Mouse (Mus musculus): Measurements from ENCODE around the gene Nfe2l2. TPM values are rescaled to one million over a fixed set of nuclear protein-coding genes. Genes with fewer than 3 reads are reported as not detected.

The Nfe2l2 gene
- total and polyA plus RNA-seq, 2 experiments from 2014 or later, result 47.1 to 50.1 TPM

DNA sequence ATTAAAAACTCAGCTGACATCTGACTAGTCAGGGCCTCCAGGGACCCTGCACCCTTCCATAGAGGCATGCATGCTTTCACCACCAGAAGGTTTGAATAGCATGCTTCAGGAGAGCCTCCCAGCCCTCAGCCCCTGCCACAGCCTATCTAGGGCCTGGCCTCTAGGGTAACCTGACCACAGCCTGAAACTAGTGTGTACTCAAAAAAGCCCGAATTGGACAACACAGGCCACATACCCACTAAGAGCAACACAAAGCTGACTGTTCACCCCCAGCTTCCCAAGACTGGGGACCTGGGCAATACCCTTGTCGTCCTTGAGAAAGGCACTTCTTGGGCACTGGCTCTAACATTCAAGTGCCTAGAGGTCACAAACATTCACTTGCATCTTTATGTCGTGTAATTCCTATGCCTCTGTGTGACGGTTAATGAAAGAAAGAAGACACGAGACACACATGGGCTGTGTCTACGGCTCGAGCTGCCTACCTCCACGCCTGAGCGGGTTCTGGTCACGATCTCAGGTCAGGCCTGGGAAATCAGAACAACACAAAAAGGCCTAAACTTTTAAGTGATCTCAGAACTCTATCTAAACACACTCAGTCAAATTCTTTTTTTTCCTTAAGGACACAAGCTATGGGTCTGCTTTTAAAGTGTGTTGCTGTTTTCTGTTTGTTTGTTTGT is 14.8 kb downstream of the Nfe2l2 start:
- ATAC-seq (ENCODE audit: insufficient read depth, low read depth) (peak; percentile 42; the same call in 1 of the 2 replicates), DNase-seq (ENCODE audit: low spot score) (no peak)
- H3K9me3 ChIP-seq (replicated peaks; ENCODE audit: control insufficient read depth, low read length), result no peaks in the 10 kb centered on the region
- H3K4me2 ChIP-seq (ENCODE audit: low read depth, low read length), result no peak overlapping the region
- H3K9ac ChIP-seq (replicated peaks; ENCODE audit: low read depth, low read length), result no peak overlapping the region
- H3K4me1 ChIP-seq (ENCODE audit: control insufficient read depth, insufficient read depth), result peaks cover 78% of the 10 kb centered on the region
- no peaks in the 10 kb centered on the region for H3K36me3 ChIP-seq (replicated peaks; ENCODE audit: control insufficient read depth, insufficient read depth, low read length)
- H3K4me3 ChIP-seq (ENCODE audit: low read depth, low read length), result no peak overlapping the region
- H3K27ac ChIP-seq (ENCODE audit: low read depth), result peak overlapping the region; percentile 46
- TF ChIP-seq EP300 (IDR thresholded peaks at IDR 0.05; ENCODE audit: low read depth) (no peak), CTCF (IDR thresholded peaks at IDR 0.05; ENCODE audit: low read depth) (no peak)
- 71% methylated on average over 10 of the region's 10 CpGs for WGBS
- H3K27me3 ChIP-seq (ENCODE audit: control insufficient read depth, insufficient read depth, low read length), result no peaks in the 10 kb centered on the region

DNA sequence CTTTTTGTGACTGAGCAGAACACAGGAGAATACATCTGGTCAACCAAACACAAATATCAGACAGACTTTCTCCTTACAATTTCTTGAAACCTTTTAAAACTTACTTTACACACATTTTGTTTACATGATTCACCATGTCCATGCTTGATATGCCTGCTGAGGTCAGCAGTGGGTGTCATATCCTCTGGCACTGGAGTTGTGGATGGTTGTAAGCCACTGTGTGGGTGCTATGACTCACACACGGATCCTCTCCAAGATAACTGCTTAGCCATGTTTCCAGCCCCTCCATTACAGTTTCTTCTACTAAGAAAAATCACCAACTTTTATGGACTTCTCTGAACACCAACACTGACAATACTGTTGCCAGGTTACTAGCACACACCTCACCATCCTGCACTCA is 15.5 kb downstream of the Nfe2l2 start:
- ATAC-seq (ENCODE audit: insufficient read depth, low read depth) (no peak), DNase-seq (ENCODE audit: low spot score) (no peak)
- Histone ChIP-seq H3K27me3 (ENCODE audit: control insufficient read depth, insufficient read depth, low read length) (no peaks in the 10 kb centered on the region), H3K9ac (replicated peaks; ENCODE audit: low read depth, low read length) (no peak overlapping the region), H3K9me3 (replicated peaks; ENCODE audit: control insufficient read depth, low read length) (no peaks in the 10 kb centered on the region), H3K27ac (ENCODE audit: low read depth) (peak overlapping the region; percentile 46; the same call in 1 of the 2 replicates), H3K4me2 (ENCODE audit: low read depth, low read length) (no peak overlapping the region), H3K4me3 (ENCODE audit: low read depth, low read length) (no peak overlapping the region), H3K4me1 (ENCODE audit: control insufficient read depth, insufficient read depth) (peaks cover 71% of the 10 kb centered on the region), H3K36me3 (replicated peaks; ENCODE audit: control insufficient read depth, insufficient read depth, low read length) (no peaks in the 10 kb centered on the region)
- WGBS, result 69% methylated on average over 1 of the region's 1 CpGs
- no peak for TF ChIP-seq EP300 (IDR thresholded peaks at IDR 0.05; ENCODE audit: low read depth)
- no peak for TF ChIP-seq CTCF (IDR thresholded peaks at IDR 0.05; ENCODE audit: low read depth)

DNA sequence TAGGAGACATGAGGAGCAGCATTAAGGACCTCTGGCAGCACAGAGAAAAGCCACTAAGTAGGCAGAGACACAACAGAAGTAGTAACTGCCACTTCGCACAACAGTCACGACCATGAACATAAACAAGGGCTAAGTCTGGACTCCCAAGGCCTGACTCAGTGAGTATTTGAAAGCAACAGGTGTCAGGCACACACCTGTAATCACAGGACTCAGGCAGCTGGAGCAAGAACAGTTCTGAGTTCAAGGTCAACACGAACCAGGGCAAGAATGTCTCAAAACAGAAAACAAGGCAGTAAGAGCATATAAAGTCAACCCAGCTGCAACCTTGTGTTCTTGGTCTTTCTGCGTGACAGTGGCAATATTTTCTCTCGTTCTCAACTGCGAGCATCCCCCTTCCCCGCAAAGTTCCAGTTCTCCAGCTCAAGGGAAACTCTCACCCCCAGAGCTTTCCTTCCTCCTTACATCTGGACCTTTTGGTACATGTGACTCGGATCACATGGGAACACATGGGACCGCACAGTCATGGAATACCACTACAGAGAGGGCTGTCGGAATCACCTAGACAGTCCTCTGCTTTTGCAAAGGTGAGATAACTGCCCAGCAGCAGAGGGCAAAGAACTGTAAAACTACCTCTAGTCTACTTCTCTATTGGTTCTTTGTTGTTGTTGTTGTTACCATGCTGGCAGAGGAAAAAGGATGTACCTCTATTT is 17.2 kb downstream of the Nfe2l2 start:
- H3K36me3 ChIP-seq (replicated peaks; ENCODE audit: control insufficient read depth, insufficient read depth, low read length), result no peaks in the 10 kb centered on the region
- H3K4me2 ChIP-seq (ENCODE audit: low read depth, low read length), result no peak overlapping the region
- TF ChIP-seq CTCF (IDR thresholded peaks at IDR 0.05; ENCODE audit: low read depth), result no peak
- TF ChIP-seq EP300 (IDR thresholded peaks at IDR 0.05; ENCODE audit: low read depth), result no peak
- H3K4me1 ChIP-seq (ENCODE audit: control insufficient read depth, insufficient read depth), result peaks cover 68% of the 10 kb centered on the region
- ATAC-seq (ENCODE audit: insufficient read depth, low read depth) (no peak), DNase-seq (ENCODE audit: low spot score) (no peak)
- H3K9ac ChIP-seq (replicated peaks; ENCODE audit: low read depth, low read length), result no peak overlapping the region
- H3K9me3 ChIP-seq (replicated peaks; ENCODE audit: control insufficient read depth, low read length), result no peaks in the 10 kb centered on the region
- no peak overlapping the region for H3K4me3 ChIP-seq (ENCODE audit: low read depth, low read length)
- no peaks in the 10 kb centered on the region for H3K27me3 ChIP-seq (ENCODE audit: control insufficient read depth, insufficient read depth, low read length)
- H3K27ac ChIP-seq (ENCODE audit: low read depth), result peak overlapping the region; percentile 22; the same call in 1 of the 2 replicates
- WGBS, result 76% methylated on average over 10 of the region's 10 CpGs

DNA sequence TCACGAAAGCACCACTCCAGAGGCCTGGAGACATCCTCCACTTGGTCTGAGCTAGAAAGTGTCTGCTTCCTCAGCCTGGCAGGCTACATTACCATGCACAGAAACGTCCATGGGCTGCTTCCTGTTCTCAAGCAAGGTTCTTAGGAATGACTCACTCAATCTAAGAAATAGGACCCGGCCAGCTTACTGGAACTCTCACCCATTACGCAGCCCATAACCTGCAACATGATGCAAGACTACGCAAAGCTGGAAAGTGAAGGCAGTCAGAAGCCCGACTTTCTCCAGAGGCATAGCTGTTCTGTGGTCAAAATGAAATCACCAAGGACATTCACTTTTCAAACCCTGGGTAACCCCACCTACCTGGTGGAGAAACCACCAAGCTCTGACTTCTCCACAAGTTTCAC is 19.0 kb downstream of the Nfe2l2 start:
- Histone ChIP-seq H3K9ac (replicated peaks; ENCODE audit: low read depth, low read length) (no peak overlapping the region), H3K27ac (ENCODE audit: low read depth) (peak overlapping the region; percentile 49), H3K27me3 (ENCODE audit: control insufficient read depth, insufficient read depth, low read length) (no peaks in the 10 kb centered on the region), H3K4me2 (ENCODE audit: low read depth, low read length) (no peak overlapping the region), H3K36me3 (replicated peaks; ENCODE audit: control insufficient read depth, insufficient read depth, low read length) (no peaks in the 10 kb centered on the region), H3K9me3 (replicated peaks; ENCODE audit: control insufficient read depth, low read length) (no peaks in the 10 kb centered on the region), H3K4me1 (ENCODE audit: control insufficient read depth, insufficient read depth) (peaks cover 59% of the 10 kb centered on the region), H3K4me3 (ENCODE audit: low read depth, low read length) (no peak overlapping the region)
- DNase-seq (ENCODE audit: low spot score) (no peak), ATAC-seq (ENCODE audit: insufficient read depth, low read depth) (no peak)
- 52% methylated on average over 6 of the region's 6 CpGs for WGBS
- TF ChIP-seq EP300 (IDR thresholded peaks at IDR 0.05; ENCODE audit: low read depth), result no peak
- no peak for TF ChIP-seq CTCF (IDR thresholded peaks at IDR 0.05; ENCODE audit: low read depth)

DNA sequence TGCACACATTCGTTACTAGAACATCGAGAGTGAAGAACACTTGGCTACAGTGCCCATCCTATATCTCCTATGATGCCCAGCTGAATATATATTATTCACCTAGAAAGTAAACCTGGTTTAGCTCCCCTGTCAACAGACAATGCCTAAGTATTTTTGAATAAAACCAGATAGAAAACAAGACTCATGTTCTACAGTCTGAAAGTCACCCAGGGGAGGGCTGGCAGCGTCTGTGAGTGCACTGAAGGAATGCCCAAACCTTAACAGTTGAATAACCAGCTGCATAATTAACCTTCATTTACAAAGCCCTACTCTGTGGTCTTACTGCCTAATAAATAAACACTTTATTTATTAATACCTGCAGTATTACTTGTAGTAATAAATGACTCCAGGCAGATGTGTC is 19.9 kb downstream of the Nfe2l2 start:
- H3K4me3 ChIP-seq (ENCODE audit: low read depth, low read length), result no peak overlapping the region
- no peaks in the 10 kb centered on the region for H3K27me3 ChIP-seq (ENCODE audit: control insufficient read depth, insufficient read depth, low read length)
- no peak for ATAC-seq (ENCODE audit: insufficient read depth, low read depth)
- H3K4me2 ChIP-seq (ENCODE audit: low read depth, low read length), result no peak overlapping the region
- peaks cover 53% of the 10 kb centered on the region for H3K4me1 ChIP-seq (ENCODE audit: control insufficient read depth, insufficient read depth)
- no peak overlapping the region for H3K9ac ChIP-seq (replicated peaks; ENCODE audit: low read depth, low read length)
- H3K36me3 ChIP-seq (replicated peaks; ENCODE audit: control insufficient read depth, insufficient read depth, low read length), result no peaks in the 10 kb centered on the region
- H3K27ac ChIP-seq (ENCODE audit: low read depth), result 0 out of 2 replicates have a peak overlapping the region, but pooled peaks have one; percentile 0
- DNase-seq (ENCODE audit: low spot score), result no peak
- TF ChIP-seq CTCF (IDR thresholded peaks at IDR 0.05; ENCODE audit: low read depth), result no peak
- no peak for TF ChIP-seq EP300 (IDR thresholded peaks at IDR 0.05; ENCODE audit: low read depth)
- WGBS, result 74% methylated on average over 3 of the region's 3 CpGs
- H3K9me3 ChIP-seq (replicated peaks; ENCODE audit: control insufficient read depth, low read length), result no peaks in the 10 kb centered on the region

Measured in heart, postnatal 0 days (tissue).